Mouse (Mus musculus): ENCODE measurements around the gene Gm21983. TPM values are rescaled to one million over a fixed set of nuclear protein-coding genes. Genes with fewer than 3 reads are reported as not detected.

Gm21983 gene
- not detected in 2 replicates for polyA plus RNA-seq (2015; fragmentation: Nextera tagmentation; extraction: Ambion mirVana)

DNA sequence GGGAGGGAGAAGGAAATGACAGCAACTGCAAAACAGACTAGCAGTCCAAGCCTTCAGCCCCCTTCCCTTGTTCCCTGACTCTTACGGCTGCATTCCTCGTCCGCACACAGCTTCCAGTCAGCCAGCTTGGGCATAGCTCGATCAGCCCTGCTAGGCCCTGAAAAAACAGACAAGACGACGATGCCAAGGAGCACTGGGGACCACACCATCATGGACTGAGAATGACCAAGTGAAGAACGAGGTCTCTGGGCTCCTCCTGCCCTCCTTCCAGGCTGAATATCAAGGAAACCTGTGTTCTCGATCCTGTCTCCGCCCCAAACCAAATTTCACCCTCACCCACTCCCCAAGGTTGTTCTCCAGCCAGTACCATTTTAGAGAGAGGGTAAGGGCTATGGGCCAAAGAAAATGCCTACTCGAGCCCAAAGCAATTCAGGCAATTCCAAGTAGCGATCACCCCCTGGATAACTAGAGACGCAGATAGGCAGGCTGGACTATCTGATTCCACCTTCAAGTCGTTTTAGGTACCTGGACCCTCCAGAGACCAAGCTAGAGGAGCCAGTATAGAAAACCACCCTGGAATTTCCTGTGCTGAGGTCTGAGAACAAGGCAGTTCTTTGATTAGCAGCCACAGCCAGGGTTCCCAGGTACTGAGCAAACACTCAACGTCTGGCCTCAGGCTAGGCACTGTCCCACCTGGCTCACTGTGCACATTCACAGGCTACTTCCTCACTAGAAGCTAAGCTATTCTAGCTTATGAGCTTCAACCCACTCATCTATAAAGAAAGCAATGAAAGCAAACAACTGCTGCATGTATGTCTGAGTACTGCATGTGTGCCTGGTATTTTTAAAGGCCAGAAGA is at the start of gene Gm21983, which contains the start of gene Mia:
TSS of gene Gm21983 (minus strand) at position 250 of the 859 bp plus-strand sequence.
TSS of gene Mia (minus strand) at position 321 of the 859 bp plus-strand sequence.
- Histone ChIP-seq H3K27me3 (ENCODE audit: control insufficient read depth, insufficient read depth, low read depth, low read length) (no peaks in the 10 kb centered on the region), H3K9me3 (replicated peaks; ENCODE audit: control insufficient read depth, low read length) (no peaks in the 10 kb centered on the region), H3K4me2 (ENCODE audit: low read depth, low read length) (no peak within 1 kb of the TSS), H3K27ac (ENCODE audit: low read length) (no peak within 1 kb of the TSS), H3K9ac (ENCODE audit: low read depth, low read length) (no peak within 1 kb of the TSS), H3K4me3 (ENCODE audit: low read depth, low read length) (no peak within 1 kb of the TSS), H3K36me3 (ENCODE audit: control insufficient read depth, insufficient read depth) (peaks cover 14% of the 10 kb centered on the region), H3K4me1 (ENCODE audit: control insufficient read depth, low read depth, low read length) (peaks cover 19% of the 10 kb centered on the region)
- no peak for ATAC-seq (ENCODE audit: low read depth)
- 62% methylated on average over 14 of the region's 14 CpGs for WGBS (ENCODE audit: insufficient replicate concordance)

DNA sequence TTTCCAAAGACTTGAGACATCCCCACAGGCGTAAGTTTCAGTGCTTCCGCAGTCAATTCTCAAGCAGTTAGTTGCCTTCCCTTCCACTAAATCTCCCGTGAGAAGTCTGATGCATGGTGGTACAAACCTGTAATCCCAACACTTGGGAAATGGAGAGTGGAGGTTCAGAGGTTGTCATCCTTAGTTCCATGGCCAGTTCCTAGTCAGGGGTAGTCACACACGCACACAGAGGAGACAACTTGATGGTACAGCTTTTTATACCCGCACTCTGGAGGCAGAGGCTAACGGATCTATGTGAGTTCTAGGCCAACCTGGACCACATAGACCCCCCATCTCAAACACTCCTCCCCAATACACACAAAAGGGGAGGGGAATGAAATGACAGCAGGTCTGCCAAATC is 48.0 kb upstream of the Gm21983 start:
- no peaks in the 10 kb centered on the region for H3K27me3 ChIP-seq (ENCODE audit: control insufficient read depth, insufficient read depth, low read depth, low read length)
- peaks cover 49% of the 10 kb centered on the region for H3K4me1 ChIP-seq (ENCODE audit: control insufficient read depth, low read depth, low read length)
- no peak for ATAC-seq (ENCODE audit: low read depth)
- WGBS (ENCODE audit: insufficient replicate concordance) = 17% methylated on average over 6 of the region's 6 CpGs
- peak overlapping the region; percentile 91 for H3K9ac ChIP-seq (ENCODE audit: low read depth, low read length)
- H3K36me3 ChIP-seq (ENCODE audit: control insufficient read depth, insufficient read depth) = no peaks in the 10 kb centered on the region
- H3K4me2 ChIP-seq (ENCODE audit: low read depth, low read length) = peak overlapping the region; percentile 91
- no peaks in the 10 kb centered on the region for H3K9me3 ChIP-seq (replicated peaks; ENCODE audit: control insufficient read depth, low read length)
- peak overlapping the region; percentile 92 for H3K4me3 ChIP-seq (ENCODE audit: low read depth, low read length)
- peak overlapping the region; percentile 79 for H3K27ac ChIP-seq (ENCODE audit: low read length)

- peaks cover 48% of the 10 kb centered on the region for H3K4me1 ChIP-seq (ENCODE audit: control insufficient read depth, low read depth, low read length)
- WGBS (ENCODE audit: insufficient replicate concordance) = 0% methylated on average over 48 of the region's 49 CpGs
- peak within 1 kb of the TSS; percentile 92 for H3K4me3 ChIP-seq (ENCODE audit: low read depth, low read length)
- no peaks in the 10 kb centered on the region for H3K36me3 ChIP-seq (ENCODE audit: control insufficient read depth, insufficient read depth)
- H3K9me3 ChIP-seq (replicated peaks; ENCODE audit: control insufficient read depth, low read length) = no peaks in the 10 kb centered on the region
- no peaks in the 10 kb centered on the region for H3K27me3 ChIP-seq (ENCODE audit: control insufficient read depth, insufficient read depth, low read depth, low read length)
- peak within 1 kb of the TSS; percentile 91 for H3K4me2 ChIP-seq (ENCODE audit: low read depth, low read length)
- ATAC-seq (ENCODE audit: low read depth) = peak; percentile 81
- H3K27ac ChIP-seq (ENCODE audit: low read length) = peak within 1 kb of the TSS; percentile 79
- H3K9ac ChIP-seq (ENCODE audit: low read depth, low read length) = peak within 1 kb of the TSS; percentile 91
Measured at GRCm38 (mm10) chr7:27228281-27228821, 47.5 kb upstream of the Gm21983 start, which contains the start of gene Itpkc. Gene Itpkc, minus strand, starts transcription at chr7:27228661.

DNA sequence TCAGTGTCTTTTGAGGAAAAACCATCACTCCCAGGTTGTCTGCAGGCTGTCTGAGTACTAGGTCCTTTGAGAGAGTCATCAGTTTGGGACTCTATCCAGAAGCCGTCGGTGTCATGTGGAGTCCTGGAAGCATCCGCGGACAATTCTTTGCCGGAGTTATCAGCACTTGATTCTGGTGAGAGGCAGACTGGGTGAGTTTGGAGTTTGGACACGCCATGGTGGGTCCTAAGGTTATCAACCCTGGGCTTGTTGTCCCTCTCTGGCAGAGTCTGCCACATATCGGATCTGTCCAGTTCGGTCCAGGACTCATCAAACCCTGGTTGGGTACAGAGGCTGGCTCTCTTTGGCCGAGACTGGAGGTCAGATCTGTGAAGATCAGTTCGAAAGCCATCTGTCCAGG is 46.8 kb upstream of the Gm21983 start:
- Histone ChIP-seq H3K4me2 (ENCODE audit: low read depth, low read length) (peak overlapping the region; percentile 91), H3K27me3 (ENCODE audit: control insufficient read depth, insufficient read depth, low read depth, low read length) (no peaks in the 10 kb centered on the region), H3K4me1 (ENCODE audit: control insufficient read depth, low read depth, low read length) (peaks cover 53% of the 10 kb centered on the region), H3K36me3 (ENCODE audit: control insufficient read depth, insufficient read depth) (no peaks in the 10 kb centered on the region), H3K9ac (ENCODE audit: low read depth, low read length) (peak overlapping the region; percentile 91), H3K27ac (ENCODE audit: low read length) (peak overlapping the region; percentile 76), H3K9me3 (replicated peaks; ENCODE audit: control insufficient read depth, low read length) (no peaks in the 10 kb centered on the region), H3K4me3 (ENCODE audit: low read depth, low read length) (peak overlapping the region; percentile 92)
- 11% methylated on average over 10 of the region's 10 CpGs for whole genome bisulfite sequencing (ENCODE audit: insufficient replicate concordance)
- no peak for ATAC-seq (ENCODE audit: low read depth)

DNA sequence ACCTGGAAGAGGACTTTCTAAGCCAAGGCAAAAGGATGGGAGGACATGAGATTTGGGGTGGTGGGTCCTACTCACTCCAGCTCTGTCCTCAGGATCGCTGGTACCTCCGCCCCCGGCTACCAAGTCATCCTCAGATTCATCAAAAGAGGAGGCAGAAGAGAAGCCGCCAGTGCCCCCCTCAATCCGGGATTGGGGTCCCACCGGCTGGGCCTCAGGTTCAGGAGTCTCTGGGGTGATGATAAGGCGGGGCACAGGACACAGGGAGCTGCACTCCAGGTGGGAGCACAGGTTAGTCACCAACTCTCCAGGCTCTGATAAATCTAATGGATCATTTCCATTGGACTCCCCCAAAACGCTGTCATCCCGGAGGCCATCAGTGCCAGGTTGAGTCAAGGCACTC is 46.4 kb upstream of the Gm21983 start:
- peaks cover 52% of the 10 kb centered on the region for H3K4me1 ChIP-seq (ENCODE audit: control insufficient read depth, low read depth, low read length)
- H3K9me3 ChIP-seq (replicated peaks; ENCODE audit: control insufficient read depth, low read length) = no peaks in the 10 kb centered on the region
- H3K4me3 ChIP-seq (ENCODE audit: low read depth, low read length) = peak overlapping the region; percentile 92
- 39% methylated on average over 9 of the region's 9 CpGs for WGBS (ENCODE audit: insufficient replicate concordance)
- H3K36me3 ChIP-seq (ENCODE audit: control insufficient read depth, insufficient read depth) = no peaks in the 10 kb centered on the region
- H3K9ac ChIP-seq (ENCODE audit: low read depth, low read length) = peak overlapping the region; percentile 4
- no peak overlapping the region for H3K27ac ChIP-seq (ENCODE audit: low read length)
- ATAC-seq (ENCODE audit: low read depth) = no peak
- H3K27me3 ChIP-seq (ENCODE audit: control insufficient read depth, insufficient read depth, low read depth, low read length) = no peaks in the 10 kb centered on the region
- H3K4me2 ChIP-seq (ENCODE audit: low read depth, low read length) = peak overlapping the region; percentile 91

DNA sequence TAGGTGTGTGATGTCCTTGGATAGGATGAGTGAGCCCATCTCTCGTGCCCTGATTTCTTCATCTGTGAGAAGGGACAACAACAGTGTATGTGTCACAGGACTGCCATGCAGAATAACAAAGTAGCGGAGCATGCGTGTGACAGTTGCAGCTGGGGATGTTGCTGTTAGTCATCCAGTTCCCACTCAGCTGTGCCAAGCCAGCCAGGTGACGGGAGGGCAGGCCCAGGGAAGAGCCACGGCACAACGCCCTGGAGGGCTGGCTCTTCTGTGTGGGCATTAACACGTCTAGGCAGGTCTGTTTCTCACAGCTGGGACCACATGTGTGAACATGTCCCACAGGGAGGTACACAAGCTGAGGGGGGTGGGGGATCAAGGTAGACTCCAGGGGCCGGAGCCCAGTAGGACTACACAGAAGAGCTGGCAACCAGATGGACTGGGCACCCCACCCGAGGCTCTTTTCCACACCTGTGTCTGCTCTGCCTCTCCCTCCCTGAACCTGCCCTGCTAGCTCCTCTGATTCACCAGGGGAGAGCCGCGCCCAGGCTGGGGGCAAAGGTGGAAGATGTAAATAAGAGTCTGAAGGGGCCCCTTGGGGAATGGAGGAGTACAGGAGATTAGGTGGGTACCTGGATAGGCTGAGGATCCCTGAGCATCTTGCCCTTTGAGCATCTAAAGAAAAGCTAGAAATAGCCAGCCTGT is 44.1 kb upstream of the Gm21983 start:
- no peaks in the 10 kb centered on the region for H3K36me3 ChIP-seq (ENCODE audit: control insufficient read depth, insufficient read depth)
- ATAC-seq (ENCODE audit: low read depth) = no peak
- no peaks in the 10 kb centered on the region for H3K9me3 ChIP-seq (replicated peaks; ENCODE audit: control insufficient read depth, low read length)
- H3K4me1 ChIP-seq (ENCODE audit: control insufficient read depth, low read depth, low read length) = peaks cover 58% of the 10 kb centered on the region
- no peak overlapping the region for H3K27ac ChIP-seq (ENCODE audit: low read length)
- no peaks in the 10 kb centered on the region for H3K27me3 ChIP-seq (ENCODE audit: control insufficient read depth, insufficient read depth, low read depth, low read length)
- H3K9ac ChIP-seq (ENCODE audit: low read depth, low read length) = 0 out of 2 replicates have a peak overlapping the region, but pooled peaks have one; percentile 13
- H3K4me2 ChIP-seq (ENCODE audit: low read depth, low read length) = no peak overlapping the region
- H3K4me3 ChIP-seq (ENCODE audit: low read depth, low read length) = no peak overlapping the region
- 74% methylated on average over 11 of the region's 11 CpGs for WGBS (ENCODE audit: insufficient replicate concordance)

GRCm38 (mm10) chr7:27222538-27222937 is 41.7 kb upstream of the Gm21983 start:
- H3K27ac ChIP-seq (ENCODE audit: low read length) = no peak overlapping the region
- ATAC-seq (ENCODE audit: low read depth) = no peak; the same call in 1 of the 2 replicates
- H3K4me3 ChIP-seq (ENCODE audit: low read depth, low read length) = no peak overlapping the region
- H3K9me3 ChIP-seq (replicated peaks; ENCODE audit: control insufficient read depth, low read length) = no peaks in the 10 kb centered on the region
- H3K4me2 ChIP-seq (ENCODE audit: low read depth, low read length) = no peak overlapping the region
- peaks cover 48% of the 10 kb centered on the region for H3K4me1 ChIP-seq (ENCODE audit: control insufficient read depth, low read depth, low read length)
- WGBS (ENCODE audit: insufficient replicate concordance) = 30% methylated on average over 1 of the region's 1 CpGs
- H3K27me3 ChIP-seq (ENCODE audit: control insufficient read depth, insufficient read depth, low read depth, low read length) = no peaks in the 10 kb centered on the region
- no peaks in the 10 kb centered on the region for H3K36me3 ChIP-seq (ENCODE audit: control insufficient read depth, insufficient read depth)
- no peak overlapping the region for H3K9ac ChIP-seq (ENCODE audit: low read depth, low read length)

GRCm38 (mm10) chr7:27221939-27222338 is 41.1 kb upstream of the Gm21983 start:
- Histone ChIP-seq H3K4me2 (ENCODE audit: low read depth, low read length) (no peak overlapping the region), H3K4me1 (ENCODE audit: control insufficient read depth, low read depth, low read length) (peaks cover 43% of the 10 kb centered on the region), H3K4me3 (ENCODE audit: low read depth, low read length) (no peak overlapping the region), H3K9ac (ENCODE audit: low read depth, low read length) (no peak overlapping the region), H3K27ac (ENCODE audit: low read length) (no peak overlapping the region), H3K9me3 (replicated peaks; ENCODE audit: control insufficient read depth, low read length) (no peaks in the 10 kb centered on the region), H3K36me3 (ENCODE audit: control insufficient read depth, insufficient read depth) (no peaks in the 10 kb centered on the region), H3K27me3 (ENCODE audit: control insufficient read depth, insufficient read depth, low read depth, low read length) (no peaks in the 10 kb centered on the region)
- 65% methylated on average over 6 of the region's 6 CpGs for WGBS (ENCODE audit: insufficient replicate concordance)
- no peak for ATAC-seq (ENCODE audit: low read depth)
